Mouse (Mus musculus): ENCODE data around the gene BC107364.
"Not testable (repeated sequence)": the region's sequence is repeated elsewhere in the genome, so short reads cannot be mapped to it uniquely, and the experiment has no call there.

Gene BC107364

GRCm38 (mm10) chr3:96485361-96485760, 33.3 kb upstream of the BC107364 start:
- no peak for DNase-seq

GRCm38 (mm10) chr3:96484921-96485320, 32.8 kb upstream of the BC107364 start:
- no peak for DNase-seq

- DNase-seq: no peak
Measured at GRCm38 (mm10) chr3:96483946-96484345, 31.8 kb upstream of the BC107364 start.

GRCm38 (mm10) chr3:96483044-96483443, 30.9 kb upstream of the BC107364 start:
- DNase-seq: not testable (repeated sequence)

- no peak for DNase-seq
Measured at GRCm38 (mm10) chr3:96482451-96482850, 30.3 kb upstream of the BC107364 start.

- DNase-seq: no peak
Measured at GRCm38 (mm10) chr3:96481856-96482255, 29.8 kb upstream of the BC107364 start.

GRCm38 (mm10) chr3:96480684-96481270, 28.7 kb upstream of the BC107364 start:
- DNase-seq: no peak

GRCm38 (mm10) chr3:96479249-96479648, 27.1 kb upstream of the BC107364 start:
- no peak for DNase-seq

- DNase-seq: no peak
Measured at GRCm38 (mm10) chr3:96477558-96477957, 25.5 kb upstream of the BC107364 start.

GRCm38 (mm10) chr3:96477084-96477483, 25.0 kb upstream of the BC107364 start:
- no peak for DNase-seq

- no peak for DNase-seq
Measured at GRCm38 (mm10) chr3:96474909-96475655, 23.0 kb upstream of the BC107364 start.

- DNase-seq: not testable (repeated sequence)
Measured at GRCm38 (mm10) chr3:96473556-96473955, 21.4 kb upstream of the BC107364 start.

GRCm38 (mm10) chr3:96472066-96472465, 20.0 kb upstream of the BC107364 start:
- no peak for DNase-seq

GRCm38 (mm10) chr3:96469626-96470025, 17.5 kb upstream of the BC107364 start:
- DNase-seq: no peak

- not testable (repeated sequence) for DNase-seq
Measured at GRCm38 (mm10) chr3:96468335-96468734, 16.2 kb upstream of the BC107364 start.

GRCm38 (mm10) chr3:96467641-96468040, 15.5 kb upstream of the BC107364 start:
- DNase-seq: peak; percentile 11 to 45

GRCm38 (mm10) chr3:96463891-96464290, 11.8 kb upstream of the BC107364 start:
- DNase-seq: no peak

GRCm38 (mm10) chr3:96460568-96460870, 8.4 kb upstream of the BC107364 start:
- DNase-seq: not testable (repeated sequence)

- DNase-seq: not testable (repeated sequence)
Measured at GRCm38 (mm10) chr3:96459757-96460567, 7.9 kb upstream of the BC107364 start.

- DNase-seq: not testable (repeated sequence)
Measured at GRCm38 (mm10) chr3:96458886-96459439, 6.9 kb upstream of the BC107364 start.

- not testable (repeated sequence) for DNase-seq
Measured at GRCm38 (mm10) chr3:96458008-96458407, 5.9 kb upstream of the BC107364 start.

GRCm38 (mm10) chr3:96451181-96451737, 847 bp downstream of the BC107364 start:
- not testable (repeated sequence) for DNase-seq

- DNase-seq: not testable (repeated sequence)
Measured at GRCm38 (mm10) chr3:96450586-96450896, 1.6 kb downstream of the BC107364 start.

Data from kidney, postnatal 25 days (tissue).